Mouse (Mus musculus): ENCODE results near the gene Tbc1d10b. TPM values are rescaled to one million over a fixed set of nuclear protein-coding genes. Genes with fewer than 3 reads are reported as not detected.
"Not testable (repeated sequence)": the region's sequence is repeated elsewhere in the genome, so short reads cannot be mapped to it uniquely, and the experiment has no call there.

The Tbc1d10b gene
- 10 to 100 TPM; 20.8 to 21.6 TPM for total RNA-seq (2021)
- long read RNA-seq, experiment 1, transcript Tbc1d10b-201 (9 exons, 3,614 nt), result major isoform, 17 of 30 reads
- long read RNA-seq, experiment 1, partial matches to known transcripts, result 0 of 30 reads
- long read RNA-seq, experiment 1, other reads (novel, unspliced or antisense), result 12 of 30 reads
- long read RNA-seq, experiment 2, transcript Tbc1d10b-201 (9 exons, 3,614 nt), result major isoform, 5 of 20 reads
- long read RNA-seq, experiment 2, partial matches to known transcripts, result 1 of 20 reads
- long read RNA-seq, experiment 2, other reads (novel, unspliced or antisense), result 13 of 20 reads

- DNase-seq, result no peak
Observed at GRCm38 (mm10) chr7:127208295-127208552, at the start of gene Tbc1d10b. TSS of gene Tbc1d10b (minus strand) at chr7:127208468.

- peak in 1 of 2 experiments; percentile 47 for DNase-seq
Observed at GRCm38 (mm10) chr7:127256518-127256917, 48.2 kb upstream of the Tbc1d10b start.

GRCm38 (mm10) chr7:127255965-127256364, 47.7 kb upstream of the Tbc1d10b start:
- no peak for DNase-seq

- no peak for DNase-seq
Observed at GRCm38 (mm10) chr7:127255008-127255407, 46.7 kb upstream of the Tbc1d10b start.

- peak; percentile 94 to 96 for DNase-seq
Observed at GRCm38 (mm10) chr7:127253821-127254769, 45.8 kb upstream of the Tbc1d10b start.

- DNase-seq, result no peak
Observed at GRCm38 (mm10) chr7:127253341-127253740, 45.1 kb upstream of the Tbc1d10b start.

GRCm38 (mm10) chr7:127252414-127252813, 44.1 kb upstream of the Tbc1d10b start:
- DNase-seq, result peak in 1 of 2 experiments; percentile 42

- not testable (repeated sequence) for DNase-seq
Observed at GRCm38 (mm10) chr7:127250511-127250910, 42.2 kb upstream of the Tbc1d10b start.

GRCm38 (mm10) chr7:127244658-127245510, 36.6 kb upstream of the Tbc1d10b start:
- DNase-seq, result no peak

GRCm38 (mm10) chr7:127243870-127244657, 35.8 kb upstream of the Tbc1d10b start, which contains the start of gene Zfp771:
TSS of gene Zfp771 (plus strand) at chr7:127244274.
- DNase-seq, result peak; percentile 95 to 97

GRCm38 (mm10) chr7:127243361-127243867, 35.1 kb upstream of the Tbc1d10b start:
- DNase-seq, result no peak

- no peak for DNase-seq
Observed at GRCm38 (mm10) chr7:127234777-127235176, 26.5 kb upstream of the Tbc1d10b start.

- no peak for DNase-seq
Observed at GRCm38 (mm10) chr7:127233765-127234164, 25.5 kb upstream of the Tbc1d10b start.

GRCm38 (mm10) chr7:127233368-127233749, 25.1 kb upstream of the Tbc1d10b start:
- no peak for DNase-seq

- peak; percentile 85 to 89 for DNase-seq
Observed at GRCm38 (mm10) chr7:127232622-127233367, 24.5 kb upstream of the Tbc1d10b start, which contains the start of the genes Zfp553 and Sept1. TSS of gene Zfp553 (plus strand) at chr7:127233061. TSS of gene Sept1 (minus strand) at chr7:127233130.

- no peak for DNase-seq
Observed at GRCm38 (mm10) chr7:127231826-127232621, 23.8 kb upstream of the Tbc1d10b start.

- no peak for DNase-seq
Observed at GRCm38 (mm10) chr7:127231376-127231775, 23.1 kb upstream of the Tbc1d10b start.

GRCm38 (mm10) chr7:127228615-127229303, 20.5 kb upstream of the Tbc1d10b start:
- peak; percentile 74 to 87 for DNase-seq

Measured in heart, adult 18-20 months (tissue).